9 mouse cellular contexts compared by ENCODE assay signal in genomic region chr6:49269200-49269599, GRCm38 (mm10). TPM values are rescaled to one million over a fixed set of nuclear protein-coding genes. Genes with fewer than 3 reads are reported as not detected.
A peak's percentile ranks its signal among the peaks of the same experiment; 100 is the strongest.
DNase-seq lines count a peak whose midpoint lies in the region; ATAC-seq and TF ChIP-seq lines count a peak whose summit lies in the region.
"Had no signal": no experiment of that assay in that cellular context is flagged by ENCODE, and none has a peak within 500 bp of the region (broad histone marks: within the 10 kb centered on the region; RNA-seq: fewer than 3 reads in every experiment).

No protein-coding gene starts in this region.

- TF ChIP-seq CTCF in gastrocnemius, adult 2 months (IDR thresholded peaks at IDR 0.05) = peak; percentile 90

- H3K9ac ChIP-seq in intestine, embryonic 16.5 days (ENCODE audit: low read depth, low read length) = no peak overlapping the region
- no peak overlapping the region for H3K9ac ChIP-seq in stomach, embryonic 16.5 days (ENCODE audit: low read length)
- H3K9ac ChIP-seq: embryonic facial prominence, embryonic 12.5 days had no signal

- WGBS in intestine, embryonic 16.5 days = 23% methylated on average over 5 of the region's 5 CpGs
- WGBS in limb, embryonic 10.5 days = 25% methylated on average over 5 of the region's 5 CpGs
- WGBS in stomach, embryonic 16.5 days = 18% methylated on average over 5 of the region's 5 CpGs

- no peaks in the 10 kb centered on the region for H3K4me1 ChIP-seq in intestine, embryonic 16.5 days (ENCODE audit: control insufficient read depth, insufficient read depth, low read length)
- H3K4me1 ChIP-seq in limb, embryonic 10.5 days = no peaks in the 10 kb centered on the region
- H3K4me1 ChIP-seq in stomach, embryonic 16.5 days (ENCODE audit: control insufficient read depth, insufficient read depth, low read length) = no peaks in the 10 kb centered on the region
- H3K4me1 ChIP-seq: embryonic facial prominence, embryonic 12.5 days had no signal

- no peaks in the 10 kb centered on the region for H3K36me3 ChIP-seq in intestine, embryonic 16.5 days (ENCODE audit: control insufficient read depth, insufficient read depth, low read length)
- H3K36me3 ChIP-seq in limb, embryonic 10.5 days = no peaks in the 10 kb centered on the region
- H3K36me3 ChIP-seq in stomach, embryonic 16.5 days (ENCODE audit: control insufficient read depth, insufficient read depth, low read length) = no peaks in the 10 kb centered on the region
- H3K36me3 ChIP-seq: embryonic facial prominence, embryonic 12.5 days had no signal

- no peak overlapping the region for H3K27ac ChIP-seq in gastrocnemius, adult 2 months
- no peak overlapping the region for H3K27ac ChIP-seq in intestine, embryonic 16.5 days (ENCODE audit: low read length)
- no peak overlapping the region for H3K27ac ChIP-seq in limb, embryonic 10.5 days
- H3K27ac ChIP-seq in stomach, embryonic 16.5 days (ENCODE audit: low read length) = no peak overlapping the region
- H3K27ac ChIP-seq: embryonic facial prominence, embryonic 12.5 days had no signal

- intact Hi-C loops in gastrocnemius, adult 2 months (cut with DNase I) = loop anchor here (1.0 to 2.0 kb wide), 2 partner anchors 50 to 129 kb away; partner anchors contain the start of gene Ccdc126

- peak; percentile 90 for DNase-seq in 3T3-L1 (ENCODE audit: low read depth, low spot score)
- peak; percentile 90 for DNase-seq in ZHBTc4 (ENCODE audit: low read depth, low spot score)
- DNase-seq in cerebellum, postnatal 4 days (ENCODE audit: low spot score in 2 of 2) = peak; percentile 75 to 81
- peak; percentile 85 for DNase-seq in gastrocnemius, adult 2 months
- DNase-seq in limb, embryonic 10.5 days (ENCODE audit: low spot score) = peak; percentile 80

- ATAC-seq in intestine, embryonic 16.5 days = peak; percentile 55; the same call in 1 of the 2 replicates
- peak; percentile 66; the same call in 1 of the 2 replicates for ATAC-seq in monocyte, adult 5-6 weeks (replicated peaks; ENCODE audit: insufficient number of reproducible peaks, low FRiP score, low TSS enrichment, poor library complexity, severe bottlenecking)
- ATAC-seq in stomach, embryonic 16.5 days (ENCODE audit: insufficient read depth, low FRiP score) = peak; percentile 64; the same call in 1 of the 2 replicates

- no peaks in the 10 kb centered on the region for H3K9me3 ChIP-seq in intestine, embryonic 16.5 days (ENCODE audit: control insufficient read depth, low read length)
- H3K9me3 ChIP-seq in limb, embryonic 10.5 days (replicated peaks) = no peaks in the 10 kb centered on the region
- H3K9me3 ChIP-seq in stomach, embryonic 16.5 days (replicated peaks; ENCODE audit: control insufficient read depth, low read length) = no peaks in the 10 kb centered on the region
- H3K9me3 ChIP-seq: embryonic facial prominence, embryonic 12.5 days had no signal

- H3K4me3 ChIP-seq in gastrocnemius, adult 2 months = no peak overlapping the region
- H3K4me3 ChIP-seq in intestine, embryonic 16.5 days (ENCODE audit: low read length) = no peak overlapping the region
- no peak overlapping the region for H3K4me3 ChIP-seq in limb, embryonic 10.5 days
- no peak overlapping the region for H3K4me3 ChIP-seq in stomach, embryonic 16.5 days (replicated peaks; ENCODE audit: low read length)
- H3K4me3 ChIP-seq: embryonic facial prominence, embryonic 12.5 days had no signal

- no peak overlapping the region for H3K4me2 ChIP-seq in intestine, embryonic 16.5 days (ENCODE audit: low read depth, low read length)
- no peak overlapping the region for H3K4me2 ChIP-seq in stomach, embryonic 16.5 days (ENCODE audit: low read depth, low read length)
- H3K4me2 ChIP-seq: embryonic facial prominence, embryonic 12.5 days had no signal

- no peaks in the 10 kb centered on the region for H3K27me3 ChIP-seq in intestine, embryonic 16.5 days (replicated peaks; ENCODE audit: control insufficient read depth, insufficient read depth, low read length)
- H3K27me3 ChIP-seq in limb, embryonic 10.5 days (ENCODE audit: low read depth, poor library complexity, severe bottlenecking) = no peaks in the 10 kb centered on the region
- no peaks in the 10 kb centered on the region for H3K27me3 ChIP-seq in stomach, embryonic 16.5 days (ENCODE audit: control insufficient read depth, insufficient read depth, low read length)
- H3K27me3 ChIP-seq: embryonic facial prominence, embryonic 12.5 days had no signal

RNA-seq across cellular contexts. Expression of gene Tra2a, which starts 5.4 kb away (rescaled TPM):
- total RNA-seq in gastrocnemius, adult 2 months (2021) = 10 to 100 TPM; 15.0 to 30.8 TPM
- polyA plus RNA-seq in intestine, embryonic 16.5 days (2015; fragmentation: Nextera tagmentation; extraction: Ambion mirVana) = 68.7 and 71.3 TPM in 2 replicates
- polyA plus RNA-seq in limb, embryonic 10.5 days (2016; fragmentation: Nextera tagmentation; extraction: Ambion mirVana) = 126 and 128 TPM in 2 replicates
- 185 to 235 TPM (median 209 TPM) in 3 replicates for total RNA-seq in monocyte, adult 5-6 weeks (2017)
- 85.9 and 87.7 TPM in 2 replicates for polyA plus RNA-seq in stomach, embryonic 16.5 days (2015; fragmentation: Nextera tagmentation; extraction: Ambion mirVana)

RNA-seq across cellular contexts. Expression of gene Ccdc126, which starts 49.9 kb away (rescaled TPM):
- total RNA-seq in gastrocnemius, adult 2 months (2021) = 1 to 10 TPM; 1.9 to 2.4 TPM
- 10.4 and 10.9 TPM in 2 replicates for polyA plus RNA-seq in intestine, embryonic 16.5 days (2015; fragmentation: Nextera tagmentation; extraction: Ambion mirVana)
- 4.3 and 5.2 TPM in 2 replicates for polyA plus RNA-seq in limb, embryonic 10.5 days (2016; fragmentation: Nextera tagmentation; extraction: Ambion mirVana)
- 1.3 to 4.2 TPM (median 3.2 TPM) in 3 replicates for total RNA-seq in monocyte, adult 5-6 weeks (2017)
- 13.3 and 13.6 TPM in 2 replicates for polyA plus RNA-seq in stomach, embryonic 16.5 days (2015; fragmentation: Nextera tagmentation; extraction: Ambion mirVana)

RNA-seq across cellular contexts. Expression of gene Igf2bp3, which starts 54.4 kb away (rescaled TPM):
- total RNA-seq in gastrocnemius, adult 2 months (2021) = under 1 TPM; 0.06 to 0.13 TPM
- polyA plus RNA-seq in intestine, embryonic 16.5 days (2015; fragmentation: Nextera tagmentation; extraction: Ambion mirVana) = 78.7 and 81.9 TPM in 2 replicates
- 148 and 149 TPM in 2 replicates for polyA plus RNA-seq in limb, embryonic 10.5 days (2016; fragmentation: Nextera tagmentation; extraction: Ambion mirVana)
- total RNA-seq in monocyte, adult 5-6 weeks (2017) = 0.19 to 0.29 TPM in 2 of 3 replicates, not detected in the other
- 47.0 and 53.6 TPM in 2 replicates for polyA plus RNA-seq in stomach, embryonic 16.5 days (2015; fragmentation: Nextera tagmentation; extraction: Ambion mirVana)
